Mouse (Mus musculus) kidney, embryonic 15.5 days (tissue): ENCODE measurements around the gene Zfp473. TPM values are rescaled to one million over a fixed set of nuclear protein-coding genes. Genes with fewer than 3 reads are reported as not detected.

Experiments
- ATAC-seq: fragments of 200-750 bp; cut with Nextera tagmentation; replicated peaks from 2 replicates; pipeline ENCODE4 v1.8.0; 2017; ENCODE audit warnings: moderate TSS enrichment; ENCODE audit not compliant: low FRiP score
- H3K27ac ChIP-seq: fragments of 300-500 bp; sonication (generic); 2 replicates; pipeline ENCODE4 v1.5.1; 2015; ENCODE audit warnings: mild to moderate bottlenecking, inconsistent platforms
- H3K27me3 ChIP-seq: fragments of 300-500 bp; sonication (generic); 2 replicates; pipeline ENCODE4 v1.6.1; 2015; ENCODE audit warnings: inconsistent platforms
- H3K36me3 ChIP-seq: fragments of 300-500 bp; sonication (generic); 2 replicates; pipeline ENCODE4 v1.6.1; 2015; ENCODE audit warnings: inconsistent platforms
- H3K4me1 ChIP-seq: fragments of 300-500 bp; sonication (generic); 2 replicates; pipeline ENCODE4 v1.6.1; 2015; ENCODE audit warnings: inconsistent platforms
- H3K4me2 ChIP-seq: fragments of 300-500 bp; sonication (generic); 2 replicates; pipeline ENCODE4 v1.6.1; 2015; ENCODE audit warnings: moderate library complexity, mild to moderate bottlenecking, inconsistent platforms
- H3K4me3 ChIP-seq: fragments of 300-500 bp; sonication (generic); replicated peaks from 2 replicates; pipeline ENCODE4 v1.5.1; 2015; ENCODE audit warnings: mild to moderate bottlenecking, inconsistent platforms
- H3K9ac ChIP-seq: fragments of 300-500 bp; sonication (generic); 2 replicates; pipeline ENCODE4 v1.6.1; 2015; ENCODE audit warnings: mild to moderate bottlenecking, inconsistent platforms
- H3K9me3 ChIP-seq: fragments of 300-500 bp; sonication (generic); replicated peaks from 2 replicates; pipeline ENCODE4 v1.6.1; 2016; ENCODE audit warnings: inconsistent platforms
- WGBS: fragments of 180-500 bp; shearing (Covaris S2); methylation state at CpG from one replicate; pipeline ENCODE4 v1.1.7; 2015; ENCODE audit warnings: mixed read lengths; 5-methylcytosine and 5-hydroxymethylcytosine counted together
- polyA plus RNA-seq: library from polyadenylated mRNA; unstranded; fragments of >200 nt; fragmentation: Nextera tagmentation; extraction: Ambion mirVana; gene quantifications from 2 replicates; pipeline ENCODE4 v1.2.1, GENCODE M21; 2015

Zfp473 gene
- polyA plus RNA-seq, 1 experiment from 2014 or later, result 2.1 TPM

- no peaks in the 10 kb centered on the region for H3K9me3 ChIP-seq
- peak within 1 kb of the TSS; percentile 66 for H3K9ac ChIP-seq
- H3K4me3 ChIP-seq, result peak within 1 kb of the TSS; percentile 73
- peaks cover 15% of the 10 kb centered on the region for H3K36me3 ChIP-seq
- ATAC-seq, result peak; percentile 98
- WGBS, result under 1% methylated on average over 44 of the region's 44 CpGs
- H3K4me2 ChIP-seq, result peak within 1 kb of the TSS; percentile 88
- H3K27ac ChIP-seq, result peak within 1 kb of the TSS; percentile 95
- peaks cover 26% of the 10 kb centered on the region for H3K4me1 ChIP-seq
- H3K27me3 ChIP-seq, result no peaks in the 10 kb centered on the region
Observed at GRCm38 (mm10) chr7:44748101-44749044, 2.5 kb downstream of the Zfp473 start, which contains the start of gene Vrk3. TSS of gene Vrk3 (plus strand) at chr7:44748413.

GRCm38 (mm10) chr7:44747115-44747514, 3.7 kb downstream of the Zfp473 start:
- Histone ChIP-seq H3K4me2 (peak overlapping the region; percentile 88), H3K36me3 (peaks cover 2% of the 10 kb centered on the region), H3K9me3 (no peaks in the 10 kb centered on the region), H3K4me1 (peaks cover 26% of the 10 kb centered on the region), H3K4me3 (peak overlapping the region; percentile 73), H3K27me3 (no peaks in the 10 kb centered on the region), H3K9ac (peak overlapping the region; percentile 37; the same call in 1 of the 2 replicates), H3K27ac (no peak overlapping the region)
- 73% methylated on average over 4 of the region's 4 CpGs for WGBS
- no peak for ATAC-seq

DNA sequence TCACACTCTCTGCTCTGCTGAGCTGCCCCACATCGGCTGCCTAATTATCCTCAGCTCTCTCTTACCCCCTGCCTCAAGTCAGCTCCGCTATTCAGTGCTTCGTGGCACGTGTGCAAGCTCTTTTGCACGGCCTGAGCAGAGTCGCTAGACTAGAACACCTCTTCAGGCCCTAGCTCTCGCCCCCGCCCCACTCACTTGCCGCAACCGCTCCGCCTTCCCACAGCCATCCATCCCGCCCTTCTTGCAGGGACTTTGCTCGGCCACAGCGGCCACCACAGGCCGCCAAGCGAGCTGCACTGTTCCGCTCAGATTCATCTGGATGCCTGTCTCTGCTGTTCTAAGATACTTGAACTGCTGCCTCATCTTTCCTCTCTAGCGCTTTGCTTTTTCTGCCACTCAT, 5.8 kb downstream of the Zfp473 start:
- H3K4me1 ChIP-seq, result peaks cover 26% of the 10 kb centered on the region
- WGBS, result under 1% methylated on average over 18 of the region's 18 CpGs

GRCm38 (mm10) chr7:44744270-44744669, 6.6 kb downstream of the Zfp473 start:
- peak overlapping the region; percentile 86 for H3K4me2 ChIP-seq
- peak overlapping the region; percentile 51; the same call in 1 of the 2 replicates for H3K4me3 ChIP-seq
- no peak for ATAC-seq
- H3K27ac ChIP-seq, result no peak overlapping the region
- H3K9ac ChIP-seq, result no peak overlapping the region
- 35% methylated on average over 9 of the region's 9 CpGs for WGBS
- H3K36me3 ChIP-seq, result 0 out of 2 replicates have a peak, but pooled peaks cover 5% of the 10 kb centered on the region
- no peaks in the 10 kb centered on the region for H3K9me3 ChIP-seq
- H3K27me3 ChIP-seq, result no peaks in the 10 kb centered on the region
- peaks cover 22% of the 10 kb centered on the region for H3K4me1 ChIP-seq

More for the DNA sequence above, 5.8 kb downstream of the Zfp473 start:
- ATAC-seq, result peak; percentile 49
- Histone ChIP-seq H3K27me3 (no peaks in the 10 kb centered on the region), H3K4me3 (peak overlapping the region; percentile 51), H3K36me3 (0 out of 2 replicates have a peak, but pooled peaks cover 3% of the 10 kb centered on the region), H3K27ac (0 out of 2 replicates have a peak overlapping the region, but pooled peaks have one; percentile 15), H3K9me3 (no peaks in the 10 kb centered on the region), H3K9ac (peak overlapping the region; percentile 38), H3K4me2 (peak overlapping the region; percentile 86)

- H3K9ac ChIP-seq, result no peak overlapping the region
- peaks cover 7% of the 10 kb centered on the region; the same call in 1 of the 2 replicates for H3K4me1 ChIP-seq
- H3K9me3 ChIP-seq, result no peaks in the 10 kb centered on the region
- H3K36me3 ChIP-seq, result peaks cover 7% of the 10 kb centered on the region; the same call in 1 of the 2 replicates
- no peak overlapping the region for H3K4me2 ChIP-seq
- no peak overlapping the region for H3K4me3 ChIP-seq
- no peak for ATAC-seq
- 79% methylated on average over 8 of the region's 8 CpGs for WGBS
- H3K27me3 ChIP-seq, result no peaks in the 10 kb centered on the region
- H3K27ac ChIP-seq, result no peak overlapping the region
Observed at GRCm38 (mm10) chr7:44741361-44741760, 9.5 kb downstream of the Zfp473 start.

DNA sequence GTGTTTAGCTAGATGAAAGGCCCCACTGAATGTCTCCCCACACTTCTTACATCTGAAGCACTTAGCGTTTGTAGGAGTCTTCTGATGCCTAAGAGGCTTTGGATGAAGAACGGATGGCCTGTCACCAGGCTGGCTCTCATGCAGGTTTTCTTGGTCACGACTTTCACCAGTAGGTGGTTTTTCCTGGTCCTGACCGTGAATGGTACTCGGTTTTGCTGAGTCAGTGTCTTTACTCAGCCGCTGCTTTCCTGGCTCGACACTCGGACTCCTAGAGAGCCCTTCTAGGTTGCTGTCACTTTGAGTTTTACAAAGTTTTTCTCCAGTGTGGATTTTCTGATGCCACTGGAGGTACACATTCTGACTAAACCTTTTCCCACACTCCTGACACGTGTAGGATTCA, 17.1 kb downstream of the Zfp473 start:
- no peaks in the 10 kb centered on the region for H3K4me1 ChIP-seq
- no peak overlapping the region for H3K27ac ChIP-seq
- WGBS, result 87% methylated on average over 9 of the region's 9 CpGs
- no peak for ATAC-seq
- no peak overlapping the region for H3K4me2 ChIP-seq
- no peaks in the 10 kb centered on the region for H3K9me3 ChIP-seq
- no peaks in the 10 kb centered on the region for H3K27me3 ChIP-seq
- peaks cover 28% of the 10 kb centered on the region for H3K36me3 ChIP-seq
- no peak overlapping the region for H3K4me3 ChIP-seq
- H3K9ac ChIP-seq, result no peak overlapping the region

DNA sequence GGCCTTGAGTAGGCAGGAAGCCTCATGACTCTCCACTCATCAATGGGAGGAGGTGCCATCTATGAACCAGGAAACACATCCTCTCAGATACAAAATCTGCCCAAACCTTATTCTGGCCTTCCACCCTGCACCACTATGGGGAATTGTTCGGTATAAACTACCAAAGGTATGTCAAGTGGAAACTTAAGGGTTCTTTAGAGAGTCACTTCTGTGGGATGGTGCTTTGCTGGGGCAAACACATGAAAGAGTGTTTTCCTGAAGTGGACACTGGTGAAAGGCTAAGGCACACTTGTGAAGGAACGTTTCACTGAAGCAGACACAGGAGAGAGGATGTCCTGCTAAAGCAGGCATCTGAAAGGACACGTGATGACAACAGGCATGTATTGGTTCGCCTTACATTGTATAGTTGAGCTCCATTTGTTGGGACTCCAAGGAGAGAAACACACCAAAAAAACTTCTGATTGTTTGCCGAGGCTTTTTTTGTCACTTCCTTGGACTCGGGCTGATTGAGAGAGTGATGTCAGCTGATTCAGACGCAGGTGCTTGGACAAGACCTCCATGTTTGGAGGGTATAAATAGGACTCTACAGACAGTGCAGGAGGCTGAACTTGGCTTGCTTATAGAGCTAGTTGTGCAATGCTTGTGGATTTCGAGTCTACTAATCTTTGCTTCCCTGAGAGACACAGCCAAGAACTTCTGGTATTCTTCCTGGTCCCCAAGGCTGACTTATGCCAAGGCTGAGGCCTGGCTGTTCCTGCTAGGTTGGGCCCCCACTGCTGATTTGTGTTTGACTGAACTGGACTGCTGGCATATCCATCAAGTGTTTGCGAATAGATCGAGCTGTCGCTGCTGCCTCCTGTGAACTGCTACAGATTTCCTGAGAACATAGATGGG, 22.5 kb downstream of the Zfp473 start:
- no peaks in the 10 kb centered on the region; the same call in 1 of the 2 replicates for H3K9me3 ChIP-seq
- H3K9ac ChIP-seq, result no peak overlapping the region
- no peak overlapping the region for H3K4me3 ChIP-seq
- H3K36me3 ChIP-seq, result peaks cover 14% of the 10 kb centered on the region; the same call in 1 of the 2 replicates
- no peak overlapping the region for H3K27ac ChIP-seq
- no peak for ATAC-seq
- H3K4me2 ChIP-seq, result no peak overlapping the region
- H3K4me1 ChIP-seq, result no peaks in the 10 kb centered on the region
- WGBS, result 90% methylated on average over 11 of the region's 11 CpGs
- no peaks in the 10 kb centered on the region for H3K27me3 ChIP-seq

DNA sequence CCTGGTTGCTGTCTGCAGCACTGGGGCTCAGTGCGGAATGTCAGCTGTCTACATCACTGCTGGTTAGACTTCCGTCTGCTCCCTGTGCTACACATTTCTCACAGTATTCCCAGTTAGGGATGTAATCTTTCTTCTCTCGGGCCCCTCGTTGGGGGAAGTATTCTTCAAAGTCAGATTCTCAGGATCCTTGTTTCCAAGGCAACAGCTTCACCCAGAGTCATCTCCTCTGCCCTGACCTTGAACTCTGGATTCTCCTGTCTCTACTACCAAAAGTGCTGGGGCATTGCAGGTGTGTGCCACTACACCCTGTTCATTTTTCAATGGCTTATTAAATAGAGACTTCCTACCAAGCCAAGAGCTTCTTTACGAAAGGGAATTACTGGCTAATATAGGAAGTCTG, 23.7 kb downstream of the Zfp473 start:
- ATAC-seq, result no peak
- no peak overlapping the region for H3K4me3 ChIP-seq
- 58% methylated on average over 5 of the region's 5 CpGs for WGBS

GRCm38 (mm10) chr7:44726343-44726742, 24.5 kb downstream of the Zfp473 start:
- H3K9me3 ChIP-seq, result no peaks in the 10 kb centered on the region; the same call in 1 of the 2 replicates
- H3K36me3 ChIP-seq, result no peaks in the 10 kb centered on the region
- H3K4me2 ChIP-seq, result no peak overlapping the region
- no peak for ATAC-seq
- WGBS, result 74% methylated on average over 6 of the region's 6 CpGs
- H3K27ac ChIP-seq, result no peak overlapping the region
- H3K27me3 ChIP-seq, result no peaks in the 10 kb centered on the region
- no peaks in the 10 kb centered on the region for H3K4me1 ChIP-seq
- H3K4me3 ChIP-seq, result no peak overlapping the region
- no peak overlapping the region for H3K9ac ChIP-seq

More for the DNA sequence above, 23.7 kb downstream of the Zfp473 start:
- Histone ChIP-seq H3K36me3 (peaks cover 4% of the 10 kb centered on the region; the same call in 1 of the 2 replicates), H3K9me3 (no peaks in the 10 kb centered on the region; the same call in 1 of the 2 replicates), H3K27me3 (no peaks in the 10 kb centered on the region), H3K9ac (no peak overlapping the region), H3K4me1 (no peaks in the 10 kb centered on the region), H3K27ac (no peak overlapping the region), H3K4me2 (no peak overlapping the region)

- Histone ChIP-seq H3K4me1 (no peaks in the 10 kb centered on the region), H3K4me3 (no peak overlapping the region), H3K4me2 (no peak overlapping the region), H3K9me3 (no peaks in the 10 kb centered on the region; the same call in 1 of the 2 replicates), H3K27ac (no peak overlapping the region), H3K36me3 (no peaks in the 10 kb centered on the region), H3K9ac (no peak overlapping the region), H3K27me3 (no peaks in the 10 kb centered on the region)
- WGBS, result 24% methylated on average over 7 of the region's 7 CpGs
- ATAC-seq, result no peak
Observed at GRCm38 (mm10) chr7:44724316-44724715, 26.5 kb downstream of the Zfp473 start.

DNA sequence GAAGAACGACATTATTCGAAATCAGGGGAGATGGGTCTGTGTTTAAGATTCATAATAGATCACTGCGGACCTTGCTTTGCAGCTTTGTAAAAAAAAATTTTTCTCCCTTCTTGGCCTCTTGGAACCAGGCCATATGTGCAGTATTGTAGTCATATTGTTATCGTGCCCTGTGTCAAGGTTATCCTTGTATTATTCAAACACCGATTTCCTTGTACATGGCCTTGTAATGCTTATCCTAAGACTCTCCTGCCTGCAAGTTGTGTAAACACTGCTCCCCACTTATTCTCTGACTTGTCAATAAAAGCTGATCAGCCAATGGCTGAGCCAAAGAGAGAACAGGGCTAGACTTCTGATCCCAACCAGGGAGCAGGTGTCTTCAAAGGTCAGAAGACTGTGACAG, 28.8 kb downstream of the Zfp473 start:
- ATAC-seq, result no peak
- WGBS, result 84% methylated on average over 5 of the region's 5 CpGs
- H3K4me3 ChIP-seq, result no peak overlapping the region
- no peaks in the 10 kb centered on the region for H3K4me1 ChIP-seq
- no peaks in the 10 kb centered on the region for H3K27me3 ChIP-seq
- H3K9me3 ChIP-seq, result no peaks in the 10 kb centered on the region
- H3K36me3 ChIP-seq, result no peaks in the 10 kb centered on the region
- no peak overlapping the region for H3K9ac ChIP-seq
- H3K27ac ChIP-seq, result no peak overlapping the region
- no peak overlapping the region for H3K4me2 ChIP-seq
